Mouse (Mus musculus): ENCODE measurements around the gene Ppil2. TPM values are rescaled to one million over a fixed set of nuclear protein-coding genes. Genes with fewer than 3 reads are reported as not detected.

Ppil2 gene
- polyA plus RNA-seq, 1 experiment from 2014 or later = 150 TPM

GRCm38 (mm10) chr16:17131191-17132088 is 20.4 kb upstream of the Ppil2 start:
- WGBS = 4% methylated on average over 43 of the region's 43 CpGs
- H3K4me1 ChIP-seq = peaks cover 23% of the 10 kb centered on the region
- no peaks in the 10 kb centered on the region for H3K27me3 ChIP-seq (replicated peaks; ENCODE audit: low read depth, poor library complexity, severe bottlenecking)
- peak overlapping the region; percentile 87 for H3K4me3 ChIP-seq
- H3K27ac ChIP-seq (replicated peaks) = peak overlapping the region; percentile 93
- H3K36me3 ChIP-seq (replicated peaks) = peaks cover 15% of the 10 kb centered on the region
- no peaks in the 10 kb centered on the region for H3K9me3 ChIP-seq
- DNase-seq (ENCODE audit: low spot score) = peak; percentile 52

GRCm38 (mm10) chr16:17127292-17127691 is 16.2 kb upstream of the Ppil2 start:
- Histone ChIP-seq H3K4me3 (no peak overlapping the region), H3K36me3 (replicated peaks) (peaks cover 31% of the 10 kb centered on the region), H3K4me1 (peaks cover 44% of the 10 kb centered on the region), H3K27ac (replicated peaks) (no peak overlapping the region), H3K27me3 (replicated peaks; ENCODE audit: low read depth, poor library complexity, severe bottlenecking) (no peaks in the 10 kb centered on the region), H3K9me3 (no peaks in the 10 kb centered on the region)
- peak; percentile 44 for DNase-seq (ENCODE audit: low spot score)
- 95% methylated on average over 1 of the region's 1 CpGs for WGBS

- DNase-seq (ENCODE audit: low spot score) = peak; percentile 92
- Histone ChIP-seq H3K36me3 (replicated peaks) (peaks cover 46% of the 10 kb centered on the region), H3K9me3 (no peaks in the 10 kb centered on the region), H3K4me1 (peaks cover 38% of the 10 kb centered on the region), H3K4me3 (peak within 1 kb of the TSS; percentile 73), H3K27me3 (replicated peaks; ENCODE audit: low read depth, poor library complexity, severe bottlenecking) (no peaks in the 10 kb centered on the region), H3K27ac (replicated peaks) (peak within 1 kb of the TSS; percentile 91)
- under 1% methylated on average over 25 of the region's 25 CpGs for WGBS
Observed at GRCm38 (mm10) chr16:17124871-17125520, 13.9 kb upstream of the Ppil2 start, which contains the start of gene 2610318N02Rik. 2610318N02Rik (minus strand) TSS chr16:17125167.

GRCm38 (mm10) chr16:17124119-17124870 is 13.2 kb upstream of the Ppil2 start:
- H3K9me3 ChIP-seq = no peaks in the 10 kb centered on the region
- peak; percentile 90 for DNase-seq (ENCODE audit: low spot score)
- 2% methylated on average over 22 of the region's 22 CpGs for WGBS
- peak overlapping the region; percentile 73 for H3K4me3 ChIP-seq
- peak overlapping the region; percentile 91 for H3K27ac ChIP-seq (replicated peaks)
- H3K4me1 ChIP-seq = peaks cover 38% of the 10 kb centered on the region
- no peaks in the 10 kb centered on the region for H3K27me3 ChIP-seq (replicated peaks; ENCODE audit: low read depth, poor library complexity, severe bottlenecking)
- peaks cover 46% of the 10 kb centered on the region for H3K36me3 ChIP-seq (replicated peaks)

GRCm38 (mm10) chr16:17121569-17121968 is 10.5 kb upstream of the Ppil2 start:
- WGBS = 53% methylated on average over 14 of the region's 14 CpGs
- H3K27ac ChIP-seq (replicated peaks) = no peak overlapping the region
- H3K4me3 ChIP-seq = 0 out of 2 replicates have a peak overlapping the region, but pooled peaks have one; percentile 17

GRCm38 (mm10) chr16:17117309-17117799 is 6.3 kb upstream of the Ppil2 start:
- no peaks in the 10 kb centered on the region for H3K9me3 ChIP-seq
- peaks cover 100% of the 10 kb centered on the region for H3K36me3 ChIP-seq (replicated peaks)
- H3K4me1 ChIP-seq = peaks cover 10% of the 10 kb centered on the region
- WGBS = 89% methylated on average over 5 of the region's 5 CpGs
- no peak for DNase-seq (ENCODE audit: low spot score)
- H3K27ac ChIP-seq (replicated peaks) = no peak overlapping the region
- H3K4me3 ChIP-seq = no peak overlapping the region
- no peaks in the 10 kb centered on the region for H3K27me3 ChIP-seq (replicated peaks; ENCODE audit: low read depth, poor library complexity, severe bottlenecking)

More at GRCm38 (mm10) chr16:17121569-17121968, 10.5 kb upstream of the Ppil2 start:
- Histone ChIP-seq H3K36me3 (replicated peaks) (peaks cover 73% of the 10 kb centered on the region), H3K4me1 (peaks cover 38% of the 10 kb centered on the region), H3K27me3 (replicated peaks; ENCODE audit: low read depth, poor library complexity, severe bottlenecking) (no peaks in the 10 kb centered on the region), H3K9me3 (no peaks in the 10 kb centered on the region)
- no peak for DNase-seq (ENCODE audit: low spot score)

GRCm38 (mm10) chr16:17104600-17104999 is 6.5 kb downstream of the Ppil2 start:
- Histone ChIP-seq H3K4me3 (no peak overlapping the region), H3K27me3 (replicated peaks; ENCODE audit: low read depth, poor library complexity, severe bottlenecking) (no peaks in the 10 kb centered on the region), H3K9me3 (no peaks in the 10 kb centered on the region), H3K4me1 (peaks cover 2% of the 10 kb centered on the region; the same call in 1 of the 2 replicates), H3K27ac (replicated peaks) (no peak overlapping the region), H3K36me3 (replicated peaks) (peaks cover 94% of the 10 kb centered on the region)
- WGBS = 95% methylated on average over 4 of the region's 4 CpGs
- no peak for DNase-seq (ENCODE audit: low spot score)

GRCm38 (mm10) chr16:17102630-17103220 is 8.3 kb downstream of the Ppil2 start:
- H3K4me1 ChIP-seq = no peaks in the 10 kb centered on the region
- WGBS = 84% methylated on average over 7 of the region's 7 CpGs
- no peak for DNase-seq (ENCODE audit: low spot score)
- H3K36me3 ChIP-seq (replicated peaks) = peaks cover 97% of the 10 kb centered on the region
- H3K27me3 ChIP-seq (replicated peaks; ENCODE audit: low read depth, poor library complexity, severe bottlenecking) = no peaks in the 10 kb centered on the region
- H3K4me3 ChIP-seq = no peak overlapping the region
- no peaks in the 10 kb centered on the region for H3K9me3 ChIP-seq
- H3K27ac ChIP-seq (replicated peaks) = no peak overlapping the region

- peaks cover 100% of the 10 kb centered on the region for H3K36me3 ChIP-seq (replicated peaks)
- no peaks in the 10 kb centered on the region for H3K9me3 ChIP-seq
- no peaks in the 10 kb centered on the region for H3K27me3 ChIP-seq (replicated peaks; ENCODE audit: low read depth, poor library complexity, severe bottlenecking)
- H3K27ac ChIP-seq (replicated peaks) = no peak overlapping the region
- H3K4me3 ChIP-seq = no peak overlapping the region
- no peak for DNase-seq (ENCODE audit: low spot score)
- H3K4me1 ChIP-seq = no peaks in the 10 kb centered on the region
- 97% methylated on average over 3 of the region's 3 CpGs for WGBS
Observed at GRCm38 (mm10) chr16:17096938-17097337, 14.1 kb downstream of the Ppil2 start.

GRCm38 (mm10) chr16:17088346-17088745 is 22.7 kb downstream of the Ppil2 start:
- Histone ChIP-seq H3K9me3 (no peaks in the 10 kb centered on the region), H3K4me3 (no peak overlapping the region), H3K27ac (replicated peaks) (no peak overlapping the region), H3K36me3 (replicated peaks) (peaks cover 100% of the 10 kb centered on the region), H3K27me3 (replicated peaks; ENCODE audit: low read depth, poor library complexity, severe bottlenecking) (no peaks in the 10 kb centered on the region), H3K4me1 (no peaks in the 10 kb centered on the region)
- DNase-seq (ENCODE audit: low spot score) = no peak
- 79% methylated on average over 3 of the region's 3 CpGs for WGBS

- 83% methylated on average over 13 of the region's 13 CpGs for WGBS
- no peak overlapping the region for H3K27ac ChIP-seq (replicated peaks)
- no peaks in the 10 kb centered on the region for H3K4me1 ChIP-seq
- H3K4me3 ChIP-seq = no peak overlapping the region
- H3K36me3 ChIP-seq (replicated peaks) = peaks cover 100% of the 10 kb centered on the region
- H3K27me3 ChIP-seq (replicated peaks; ENCODE audit: low read depth, poor library complexity, severe bottlenecking) = no peaks in the 10 kb centered on the region
- H3K9me3 ChIP-seq = no peaks in the 10 kb centered on the region
- no peak for DNase-seq (ENCODE audit: low spot score)
Observed at GRCm38 (mm10) chr16:17086669-17087193, 24.3 kb downstream of the Ppil2 start.

Data from embryonic facial prominence, embryonic 10.5 days (tissue).